Mouse (Mus musculus) testis, adult 2 months (tissue): ENCODE data around the gene Mfsd5.

Experiments used
- CTCF ChIP-seq: fragments of 200-500 bp; IDR thresholded peaks from 2 replicates; pipeline ENCODE4 v1.5.1; 2012; ENCODE audit warnings: low read depth, mild to moderate bottlenecking, inconsistent platforms, low read length, moderate library complexity; ENCODE audit not compliant: control insufficient read depth, insufficient read depth, insufficient replicate concordance
- POLR2A ChIP-seq: fragments of 200-500 bp; IDR thresholded peaks from 2 replicates; pipeline ENCODE4 v1.6.1; 2012; ENCODE audit warnings: low read depth, mild to moderate bottlenecking, inconsistent platforms, low read length, moderate library complexity; ENCODE audit not compliant: control insufficient read depth

DNA sequence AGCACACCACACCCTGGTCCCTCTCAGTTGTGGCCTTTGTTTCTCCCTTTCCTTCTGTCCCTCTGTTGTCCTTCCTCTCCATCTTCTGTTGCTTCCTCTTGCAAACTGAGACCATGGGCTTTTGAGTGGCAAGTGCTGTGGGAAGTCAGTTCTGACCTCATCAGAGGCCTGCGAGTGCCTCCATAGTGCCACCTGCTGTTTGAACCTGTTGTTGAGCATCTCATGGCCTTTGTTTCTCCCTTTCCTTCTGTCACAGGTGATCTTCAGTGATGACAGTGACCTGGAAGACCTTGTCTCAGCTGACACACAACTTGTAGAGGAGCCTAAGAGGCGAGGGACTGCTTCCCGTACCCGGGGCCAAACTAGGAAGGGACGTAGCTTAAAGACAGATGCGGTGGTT is 37.0 kb downstream of the Mfsd5 start:
- TF ChIP-seq POLR2A (no peak), CTCF (peak; percentile 39; the same call in 1 of the 2 replicates)
